Comparison of ENCODE assay signal across 8 mouse cellular contexts in the genomic region with DNA sequence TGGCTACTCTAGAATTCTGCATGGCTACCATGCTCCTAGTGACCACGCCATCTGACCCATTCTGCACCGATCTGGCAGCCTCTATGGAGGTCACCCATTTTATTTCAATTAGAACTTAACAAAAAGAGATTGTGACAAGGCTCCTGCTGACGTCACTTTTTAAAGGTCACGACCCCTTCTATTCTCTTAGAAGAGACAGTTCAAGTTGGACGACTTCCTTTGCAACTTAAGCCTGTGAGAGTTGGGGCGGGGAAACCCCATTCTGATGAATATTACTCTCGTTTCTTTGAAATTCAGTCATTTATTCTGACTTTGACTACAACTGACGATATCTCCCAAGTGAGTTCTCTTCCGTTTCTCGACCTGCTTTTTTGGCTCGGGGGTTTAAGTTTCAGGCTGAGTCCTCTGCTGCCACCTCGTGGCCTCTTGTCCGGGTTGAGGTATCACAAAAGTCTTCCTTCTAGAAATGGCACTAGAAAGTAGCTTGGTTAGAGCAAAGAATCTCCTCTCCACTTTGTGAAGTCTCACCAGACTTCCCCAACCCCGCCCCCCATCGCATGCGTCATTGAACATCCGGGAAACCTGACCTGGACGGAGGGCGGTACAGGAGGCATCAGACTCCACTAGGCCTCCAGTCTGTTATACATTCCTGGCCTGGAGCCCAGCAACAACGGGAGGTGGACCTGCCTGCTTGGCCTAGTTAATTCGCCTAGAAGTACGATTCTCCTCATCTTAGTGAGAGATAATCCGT. TPM values are rescaled to one million over a fixed set of nuclear protein-coding genes. Genes with fewer than 3 reads are reported as not detected.
A peak's percentile ranks its signal among the peaks of the same experiment; 100 is the strongest.
DNase-seq lines count a peak whose midpoint lies in the region; ATAC-seq and TF ChIP-seq lines count a peak whose summit lies in the region.

No protein-coding gene starts in this region.

- H3K4me1 ChIP-seq in hindbrain, embryonic 15.5 days (replicated peaks): peaks cover 41% of the 10 kb centered on the region

- intact Hi-C loops in left cerebral cortex, adult 2 months (cut with DNase I): loop anchor here (1.0 to 10.0 kb wide), 5 partner anchors 69 to 292 kb away; a partner anchor contains a TSS

- peak overlapping the region; percentile 78 for H3K27ac ChIP-seq in hindbrain, embryonic 15.5 days (replicated peaks)
- peak overlapping the region; percentile 65 for H3K27ac ChIP-seq in left cerebral cortex, adult 2 months

- WGBS in hindbrain, embryonic 15.5 days: 2% methylated on average over 23 of the region's 23 CpGs

- peak overlapping the region; percentile 21 for H3K4me3 ChIP-seq in hindbrain, embryonic 15.5 days
- H3K4me3 ChIP-seq in left cerebral cortex, adult 2 months: peak overlapping the region; percentile 24

- peak; percentile 84 for TF ChIP-seq CTCF in left cerebral cortex, adult 2 months (IDR thresholded peaks at IDR 0.05)

- H3K36me3 ChIP-seq in hindbrain, embryonic 15.5 days: no peaks in the 10 kb centered on the region

- peak overlapping the region; percentile 48 for H3K4me2 ChIP-seq in hindbrain, embryonic 15.5 days

- ATAC-seq in hindbrain, embryonic 15.5 days (ENCODE audit: low FRiP score, low read depth): 0 out of 2 replicates have a peak, but pooled peaks have one; percentile 12
- peak; percentile 39 for ATAC-seq in megakaryocyte, adult 5-6 weeks (ENCODE audit: poor library complexity, severe bottlenecking)

- no peaks in the 10 kb centered on the region for H3K9me3 ChIP-seq in hindbrain, embryonic 15.5 days

- peak; percentile 91 for DNase-seq in T-cell, adult 2 months (ENCODE audit: low spot score)
- DNase-seq in cerebellum, postnatal 36 days: peak; percentile 88 to 89
- peak; percentile 79 to 82 for DNase-seq in frontal cortex, postnatal 36 days (ENCODE audit: low spot score in 2 of 2)
- DNase-seq in left cerebral cortex, adult 2 months (ENCODE audit: extremely low spot score in 1 of 2, low spot score in 2 of 2): peak; percentile 78 to 80
- peak; percentile 87 to 89 for DNase-seq in right cerebral cortex, adult 2 months (ENCODE audit: low spot score in 2 of 2)
- peak; percentile 74 for DNase-seq in urinary bladder, postnatal 10 days (ENCODE audit: low spot score)

- 0 out of 2 replicates have a peak overlapping the region, but pooled peaks have one; percentile 8 for H3K9ac ChIP-seq in hindbrain, embryonic 15.5 days

- no peaks in the 10 kb centered on the region for H3K27me3 ChIP-seq in hindbrain, embryonic 15.5 days

RNA-seq across cellular contexts. Expression of a gene that starts 2.4 kb away (rescaled TPM):
- 38.2 and 40.5 TPM in 2 replicates for polyA plus RNA-seq in hindbrain, embryonic 15.5 days (2015; fragmentation: Nextera tagmentation; extraction: Ambion mirVana)
- total RNA-seq in left cerebral cortex, adult 2 months (2021): 10 to 100 TPM; 36.4 to 41.4 TPM
- 3.7 and 4.4 TPM in 2 replicates for total RNA-seq in megakaryocyte, adult 5-6 weeks (2015)
- 4.7 and 5.1 TPM in 2 replicates for total RNA-seq in megakaryocyte, adult 5-6 weeks (2017)

RNA-seq across cellular contexts. Expression of a gene that starts 7.4 kb away (rescaled TPM):
- polyA plus RNA-seq in hindbrain, embryonic 15.5 days (2015; fragmentation: Nextera tagmentation; extraction: Ambion mirVana): 0.17 and 1.1 TPM in 2 replicates
- total RNA-seq in left cerebral cortex, adult 2 months (2021): under 1 TPM in 1 of 2 experiments, not detected in 1; 0.37 TPM
- not detected in 2 replicates for total RNA-seq in megakaryocyte, adult 5-6 weeks (2015)
- total RNA-seq in megakaryocyte, adult 5-6 weeks (2017): not detected in 2 replicates

RNA-seq across cellular contexts. Expression of a gene that starts 19.4 kb away (rescaled TPM):
- 0.05 TPM in 1 of 2 replicates, not detected in the other for polyA plus RNA-seq in hindbrain, embryonic 15.5 days (2015; fragmentation: Nextera tagmentation; extraction: Ambion mirVana)
- total RNA-seq in left cerebral cortex, adult 2 months (2021): not detected
- total RNA-seq in megakaryocyte, adult 5-6 weeks (2015): not detected in 2 replicates
- not detected in 2 replicates for total RNA-seq in megakaryocyte, adult 5-6 weeks (2017)

RNA-seq across cellular contexts. Expression of a gene that starts 38.4 kb away (rescaled TPM):
- 85.2 and 87.6 TPM in 2 replicates for polyA plus RNA-seq in hindbrain, embryonic 15.5 days (2015; fragmentation: Nextera tagmentation; extraction: Ambion mirVana)
- total RNA-seq in left cerebral cortex, adult 2 months (2021): 10 to 100 TPM; 28.8 to 31.1 TPM
- 1.7 and 2.6 TPM in 2 replicates for total RNA-seq in megakaryocyte, adult 5-6 weeks (2015)
- total RNA-seq in megakaryocyte, adult 5-6 weeks (2017): 2.2 and 5.1 TPM in 2 replicates

Comparison
In these comparisons a context has a peak if more than half of its experiments do, and no peak if none do; other contexts are left out.
1. Peak in every context shown above with its lines: DNase-seq, ATAC-seq, H3K4me3 ChIP-seq and H3K27ac ChIP-seq.
2. RNA of a gene that starts 2.4 kb away (total RNA-seq): 36.4 to 41.4 TPM in left cerebral cortex, adult 2 months; 3.7 to 5.1 TPM in megakaryocyte, adult 5-6 weeks; every median in the first group is over 4 times any median in the second.